Mouse (Mus musculus): Measurements from ENCODE around the gene Rnf151.
"Not testable (repeated sequence)": the region's sequence is repeated elsewhere in the genome, so short reads cannot be mapped to it uniquely, and the experiment has no call there.

The Rnf151 gene

DNA sequence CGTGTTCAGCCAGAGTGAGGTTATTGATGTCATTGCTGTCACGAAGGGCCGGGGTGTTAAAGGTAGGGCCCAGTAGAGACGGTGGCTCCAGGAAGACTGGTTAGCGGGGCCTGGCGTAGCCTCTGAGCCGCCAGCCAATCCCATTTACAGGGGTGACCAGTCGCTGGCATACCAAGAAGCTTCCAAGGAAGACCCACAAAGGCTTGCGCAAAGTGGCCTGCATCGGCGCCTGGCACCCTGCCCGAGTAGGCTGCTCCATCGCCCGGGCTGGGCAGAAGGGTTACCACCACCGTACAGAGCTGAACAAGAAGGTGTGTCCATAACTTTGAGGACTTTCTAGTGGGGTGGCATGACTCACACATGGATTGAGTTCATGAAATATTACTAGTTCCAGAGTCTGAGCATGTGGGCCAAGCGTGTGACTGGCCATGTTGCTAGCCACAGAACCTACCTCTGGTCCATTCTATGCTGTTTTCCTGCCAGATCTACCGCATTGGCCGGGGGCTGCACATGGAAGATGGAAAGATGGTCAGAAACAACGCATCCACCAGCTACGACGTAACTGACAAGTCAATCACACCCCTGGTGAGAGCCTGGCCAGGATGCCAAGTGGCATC lies 15.7 kb upstream of the Rnf151 start:
- DNase-seq (ENCODE audit: extremely low read depth, insufficient read length, low spot score): peak; percentile 40

DNA sequence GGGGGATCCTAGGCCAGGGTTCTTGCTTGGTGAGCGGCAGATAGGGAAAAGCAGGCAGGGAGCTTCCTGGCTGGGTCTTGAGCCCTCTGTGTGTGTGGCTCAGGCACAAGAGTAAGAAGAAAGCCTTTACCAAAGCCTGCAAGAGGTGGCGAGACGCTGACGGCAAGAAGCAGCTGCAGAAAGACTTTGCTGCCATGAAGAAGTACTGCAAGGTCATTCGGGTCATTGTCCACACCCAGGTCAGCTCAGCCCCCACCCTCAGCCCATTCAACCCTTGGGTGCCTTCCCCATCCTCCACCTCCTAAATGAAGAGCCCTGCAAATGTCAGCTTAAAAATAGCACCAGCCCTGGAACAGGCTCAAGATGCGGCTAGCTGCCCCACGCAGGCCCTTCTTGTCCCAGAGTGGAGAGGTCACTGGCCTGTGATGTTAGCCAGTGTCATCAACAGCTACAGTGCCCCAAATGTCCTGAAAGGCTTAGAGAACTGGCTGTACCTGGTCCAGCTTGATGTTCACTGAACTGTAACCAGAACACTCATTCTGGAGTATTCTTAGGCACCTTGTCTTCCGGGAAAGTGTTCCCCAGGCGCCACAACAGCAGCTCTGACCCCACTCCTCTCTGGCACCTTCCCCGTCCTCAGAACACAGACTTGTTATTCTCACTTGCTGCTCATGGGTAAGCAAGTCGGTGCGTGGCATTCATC lies 14.5 kb upstream of the Rnf151 start:
- DNase-seq (ENCODE audit: extremely low read depth, insufficient read length, low spot score): no peak

DNA sequence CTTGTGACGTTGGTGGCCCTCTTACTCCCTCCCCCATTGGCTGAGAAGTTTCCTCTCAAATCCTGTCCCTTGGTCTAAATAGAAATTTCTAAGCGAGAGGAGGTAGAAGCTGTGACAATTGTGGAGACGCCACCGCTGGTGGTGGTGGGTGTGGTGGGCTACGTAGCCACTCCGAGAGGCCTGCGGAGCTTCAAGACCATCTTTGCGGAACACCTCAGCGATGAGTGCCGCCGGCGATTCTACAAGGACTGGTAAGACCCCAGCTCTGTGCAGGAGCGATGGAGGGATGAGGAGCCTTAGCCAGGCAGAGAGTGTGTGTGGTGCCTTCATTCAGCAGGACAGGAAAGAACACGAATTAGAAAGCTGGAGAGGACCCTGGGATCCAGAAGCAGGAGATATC lies 12.9 kb upstream of the Rnf151 start:
- no peak for DNase-seq (ENCODE audit: extremely low read depth, insufficient read length, low spot score)

DNA sequence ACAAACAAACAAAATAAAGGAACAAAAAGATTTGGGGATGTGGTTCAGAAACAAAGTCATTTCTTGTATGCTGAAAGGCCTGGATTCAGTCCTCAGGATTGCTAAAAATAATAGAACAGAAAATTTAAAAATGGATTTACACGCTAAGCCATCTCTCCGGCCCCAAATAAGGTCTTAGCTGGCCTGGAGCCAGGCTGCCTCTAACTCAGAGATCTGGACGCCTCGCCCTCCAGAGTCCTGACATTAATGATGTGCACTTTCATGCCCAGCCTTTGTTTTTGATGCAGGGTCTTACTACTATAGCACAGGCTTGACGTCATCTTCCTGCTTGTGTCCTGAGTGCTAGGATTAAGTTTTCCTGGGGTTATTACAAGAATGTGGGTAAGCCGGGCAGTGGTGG lies 11.2 kb upstream of the Rnf151 start:
- no peak for DNase-seq (ENCODE audit: extremely low read depth, insufficient read length, low spot score)

DNA sequence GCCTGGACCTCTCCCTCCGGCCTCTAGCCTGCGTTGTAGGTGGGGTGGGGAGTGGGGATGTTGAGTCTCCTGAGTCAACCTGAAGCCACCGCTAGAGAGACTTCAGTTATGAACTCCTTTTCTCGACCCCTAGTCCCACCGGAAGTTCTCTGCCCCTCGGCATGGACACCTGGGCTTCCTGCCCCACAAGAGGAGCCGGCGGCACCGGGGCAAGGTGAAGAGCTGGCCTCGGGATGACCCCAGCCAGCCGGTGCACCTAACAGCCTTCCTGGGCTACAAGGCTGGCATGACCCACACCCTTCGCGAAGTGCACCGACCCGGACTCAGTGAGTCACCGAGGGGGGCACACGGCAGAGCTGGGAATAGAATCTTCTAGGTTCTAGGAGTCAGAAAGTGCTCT lies 10.3 kb upstream of the Rnf151 start:
- DNase-seq (ENCODE audit: extremely low read depth, insufficient read length, low spot score): no peak

DNA sequence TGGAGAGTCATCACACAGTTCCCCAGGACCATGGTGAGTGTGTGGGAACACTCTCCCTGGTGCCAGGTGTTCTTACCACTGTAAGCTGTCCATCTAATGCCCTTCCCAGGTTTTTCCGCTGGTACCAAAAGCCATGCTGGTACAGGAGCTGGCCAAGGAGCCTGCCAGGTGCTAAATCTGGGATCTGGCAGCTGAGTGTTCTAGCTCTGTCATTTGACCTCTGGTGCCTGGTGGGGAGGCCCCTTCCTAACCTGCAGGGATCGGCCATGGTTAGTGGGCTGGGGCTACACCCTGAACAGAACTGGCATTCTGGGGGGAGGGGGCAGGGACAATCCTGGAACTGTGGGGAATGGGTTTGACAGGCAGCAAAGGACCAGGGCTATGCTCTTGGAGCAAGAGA lies 9.8 kb upstream of the Rnf151 start, which contains the start of gene Rpl3l:
Gene Rpl3l (plus strand): TSS at position 203 of the 400 bp plus-strand sequence.
- DNase-seq (ENCODE audit: extremely low read depth, insufficient read length, low spot score): no peak

DNA sequence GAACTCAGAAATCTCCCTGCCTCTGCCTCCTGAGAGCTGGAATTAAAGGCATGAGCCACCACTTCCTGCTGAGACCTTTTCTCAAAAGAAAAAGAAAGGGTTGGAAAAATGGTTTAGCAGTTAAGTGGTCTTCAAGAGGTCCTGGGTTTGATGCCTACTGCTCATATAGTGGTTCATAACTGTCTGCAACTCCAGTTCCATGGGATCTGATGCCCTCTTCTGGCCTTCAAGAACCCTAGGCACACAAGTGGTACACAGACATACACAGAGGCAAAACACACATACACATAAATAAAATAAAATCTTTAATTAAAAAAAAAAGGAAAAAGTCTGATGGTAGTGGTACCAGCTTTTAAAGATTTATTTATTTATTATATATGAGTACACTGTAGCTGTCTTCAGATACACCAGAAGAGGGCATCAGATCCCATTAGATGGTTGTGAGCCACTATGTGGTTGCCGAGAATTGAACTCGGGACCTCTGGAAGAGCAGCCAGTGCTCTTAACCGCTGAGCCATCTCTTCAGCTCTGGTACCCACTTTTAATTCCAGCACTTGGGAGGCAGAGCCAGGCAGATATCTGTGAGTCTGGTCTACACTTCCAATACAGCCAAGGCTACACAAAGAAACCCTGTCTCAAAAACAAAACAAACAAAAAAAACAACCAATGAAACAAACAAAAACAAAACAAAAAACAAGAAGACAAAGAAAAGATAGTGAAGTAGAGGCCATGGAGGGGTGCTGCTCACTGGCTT lies 8.0 kb upstream of the Rnf151 start:
- DNase-seq (ENCODE audit: extremely low read depth, insufficient read length, low spot score): no peak

DNA sequence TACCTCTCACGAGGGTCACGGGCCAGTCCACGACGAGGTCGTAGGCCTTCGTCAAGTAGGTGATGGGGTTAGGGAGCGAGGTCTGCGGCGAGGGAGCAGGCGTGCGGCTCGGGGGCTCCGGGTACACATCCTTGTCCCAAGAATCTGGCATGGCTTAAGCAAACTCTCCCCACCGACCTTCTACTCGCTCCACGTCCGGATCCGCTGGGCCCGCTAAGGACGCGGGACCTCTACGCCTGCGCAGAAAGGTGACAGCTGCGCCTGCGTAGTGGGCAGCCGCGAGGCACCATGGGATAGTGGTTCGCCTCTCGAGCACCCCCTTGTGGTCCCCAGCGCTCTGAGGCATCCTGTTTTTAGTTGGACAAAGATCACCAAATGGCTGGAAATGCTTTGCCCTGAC lies 6.3 kb upstream of the Rnf151 start, which contains the start of gene Ndufb10:
Gene Ndufb10 (minus strand): TSS at position 295 of the 400 bp plus-strand sequence.
- DNase-seq (ENCODE audit: extremely low read depth, insufficient read length, low spot score): peak; percentile 92

DNA sequence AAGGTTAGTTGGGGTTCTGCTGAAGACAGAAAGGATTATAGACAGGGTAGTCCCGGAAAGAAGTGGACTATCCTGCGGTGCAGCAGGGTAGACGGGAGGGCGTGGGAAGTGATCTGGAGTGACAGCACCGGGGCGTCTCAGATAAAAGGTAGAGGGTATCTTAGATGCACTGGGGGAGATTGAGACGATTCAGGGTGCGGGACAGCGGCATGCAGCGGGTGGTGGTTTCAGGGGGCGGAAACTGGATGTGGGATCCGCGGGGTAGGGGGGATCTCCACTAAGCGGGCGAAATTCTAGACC lies 6.0 kb upstream of the Rnf151 start:
- no peak for DNase-seq (ENCODE audit: extremely low read depth, insufficient read length, low spot score)

DNA sequence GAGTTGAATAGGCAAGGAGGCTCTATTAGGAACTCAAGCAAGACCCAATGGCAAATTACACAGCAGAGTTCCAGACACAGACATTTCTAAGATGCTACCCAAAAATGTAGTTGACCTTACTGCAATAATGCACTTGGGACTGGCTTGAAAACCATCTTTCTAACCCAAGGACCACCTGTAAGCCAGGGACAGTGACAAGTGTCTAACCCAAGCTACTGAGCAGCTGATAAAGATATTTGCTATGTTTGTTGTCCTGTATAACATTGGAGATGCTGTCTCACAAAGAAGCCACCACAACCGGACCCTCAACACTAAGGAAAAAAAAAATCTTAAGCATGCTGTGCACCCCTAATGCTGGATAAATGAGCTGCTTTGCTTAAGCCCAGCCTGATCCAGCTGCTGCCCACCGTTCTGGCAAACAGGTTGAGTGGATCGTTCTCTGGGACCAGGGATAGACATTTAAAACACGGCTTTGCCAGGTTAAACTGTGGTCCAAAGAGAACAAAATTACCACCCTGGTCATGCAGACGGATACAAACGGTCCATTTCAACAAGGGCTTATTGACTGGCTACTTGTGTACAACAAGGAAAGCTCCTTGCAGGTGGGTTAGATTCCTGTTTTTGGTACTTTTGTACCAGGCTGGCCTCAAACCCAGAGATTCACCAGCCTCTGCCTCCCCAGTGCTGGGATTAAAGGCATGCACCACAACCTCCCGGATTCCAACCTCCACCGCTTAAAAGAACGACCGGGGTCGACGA lies 5.4 kb upstream of the Rnf151 start:
- no peak for DNase-seq (ENCODE audit: extremely low read depth, insufficient read length, low spot score)

DNA sequence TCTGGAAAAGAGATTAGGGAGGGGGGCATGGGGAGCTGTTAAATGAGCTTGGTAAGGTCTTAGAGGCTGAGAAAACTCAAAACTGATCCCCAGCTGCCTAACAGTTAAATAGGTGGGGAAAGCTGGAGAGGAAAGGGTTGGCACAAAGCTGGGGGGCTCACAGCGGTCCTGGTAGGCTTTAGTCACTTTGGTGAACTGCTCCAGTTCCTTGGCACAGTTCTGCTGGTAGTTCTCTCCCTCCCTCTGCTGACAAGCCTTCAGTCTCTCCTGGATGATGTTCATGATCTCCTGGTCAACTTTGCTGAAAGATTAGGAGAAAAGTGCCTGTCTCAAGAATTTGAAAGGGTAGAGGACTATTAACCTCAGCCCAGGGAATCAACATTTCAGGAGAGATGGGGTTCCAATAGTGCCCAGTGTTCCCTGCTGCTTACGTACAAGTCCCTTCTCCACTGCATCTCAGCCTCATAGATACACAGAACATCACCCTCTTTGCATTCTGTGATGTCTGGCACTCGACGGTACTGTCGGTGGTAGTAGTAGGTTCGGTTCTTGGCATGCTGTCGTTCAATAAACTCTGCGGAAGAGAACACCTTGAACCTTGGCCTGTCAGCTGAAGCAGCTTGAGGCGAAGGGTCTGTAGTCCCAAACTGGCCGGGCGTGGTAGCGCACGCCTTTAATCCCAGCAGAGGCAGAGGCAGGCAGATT lies 4.5 kb upstream of the Rnf151 start:
- peak; percentile 62 for DNase-seq (ENCODE audit: extremely low read depth, insufficient read length, low spot score)

DNA sequence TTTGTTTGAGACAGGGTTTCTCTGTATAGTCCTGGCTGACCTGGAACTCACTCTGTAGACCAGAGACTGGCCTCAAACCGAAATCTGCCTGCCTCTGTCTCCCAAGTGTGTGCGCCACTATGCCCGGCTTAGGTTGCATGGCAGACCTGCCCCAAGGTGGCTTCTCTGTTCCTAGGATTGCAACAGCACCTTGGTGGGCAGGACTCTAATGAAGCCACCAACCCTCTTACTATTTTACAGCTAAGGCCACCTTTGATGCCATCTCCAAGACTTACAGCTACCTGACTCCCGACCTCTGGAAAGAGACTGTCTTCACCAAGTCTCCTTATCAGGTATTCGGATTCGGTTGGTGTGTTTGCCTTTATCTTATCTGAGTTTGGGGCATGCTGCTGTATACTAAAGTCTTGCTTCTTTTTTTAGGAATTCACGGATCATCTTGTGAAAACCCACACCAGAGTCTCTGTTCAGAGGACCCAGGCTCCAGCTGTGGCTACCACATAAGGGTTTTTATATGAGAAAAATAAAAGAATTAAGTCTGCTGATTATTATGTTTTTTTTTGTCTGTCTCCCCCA lies 3.6 kb upstream of the Rnf151 start:
- not testable (repeated sequence) for DNase-seq (ENCODE audit: extremely low read depth, insufficient read length, low spot score)

DNA sequence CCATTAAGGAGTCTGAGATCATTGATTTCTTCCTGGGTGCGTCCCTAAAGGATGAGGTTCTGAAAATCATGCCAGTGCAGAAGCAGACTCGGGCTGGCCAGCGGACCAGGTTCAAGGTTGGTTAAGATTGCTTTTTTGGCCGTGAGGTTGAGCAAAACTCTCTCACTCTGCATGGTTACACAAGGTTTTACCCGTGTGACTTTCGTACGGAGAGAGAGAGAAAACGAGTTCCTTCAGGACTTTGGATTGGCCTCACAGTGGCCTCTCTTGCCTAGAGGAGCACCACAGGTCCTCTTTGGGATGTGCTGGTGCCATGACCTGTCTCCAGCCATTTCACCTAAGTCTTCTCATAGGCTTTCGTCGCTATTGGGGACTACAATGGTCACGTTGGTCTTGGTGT lies 2.8 kb upstream of the Rnf151 start:
- not testable (repeated sequence) for DNase-seq (ENCODE audit: extremely low read depth, insufficient read length, low spot score)

DNA sequence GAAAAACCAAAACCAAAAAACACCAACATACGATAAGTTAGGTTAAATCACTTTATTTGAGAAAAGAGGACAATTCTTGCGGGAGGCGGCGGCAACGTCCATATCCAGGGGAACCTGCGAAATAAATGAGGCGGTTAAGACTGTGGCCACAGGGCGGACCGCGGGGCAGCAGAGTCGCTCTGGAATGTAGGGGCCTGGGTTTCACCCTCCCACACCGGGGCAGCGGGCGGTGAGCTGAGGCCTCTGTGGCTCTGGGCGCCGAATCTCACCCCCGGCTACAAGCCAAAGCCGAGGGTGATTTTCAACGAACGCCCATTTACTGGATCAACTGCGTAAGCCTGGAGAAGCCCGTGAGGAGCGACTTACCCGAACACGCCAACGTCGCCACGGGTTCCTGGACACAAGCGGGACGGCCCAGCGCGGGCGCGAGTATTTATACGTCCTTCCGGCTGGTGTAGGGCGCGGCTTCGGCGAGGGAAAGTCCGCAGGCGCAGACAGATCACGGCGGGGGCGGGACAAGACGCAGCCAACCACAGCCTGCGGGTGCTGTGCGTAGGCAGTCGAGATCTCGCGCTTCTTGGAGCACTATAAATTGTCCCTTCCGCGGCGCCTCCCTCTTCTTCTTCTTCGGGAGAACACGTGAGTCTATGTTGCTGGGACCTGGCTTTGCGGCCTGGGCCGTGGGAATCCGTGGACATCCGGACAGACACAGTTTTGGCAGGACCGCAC lies 1.8 kb upstream of the Rnf151 start:
- peak; percentile 99 for DNase-seq (ENCODE audit: extremely low read depth, insufficient read length, low spot score)

DNA sequence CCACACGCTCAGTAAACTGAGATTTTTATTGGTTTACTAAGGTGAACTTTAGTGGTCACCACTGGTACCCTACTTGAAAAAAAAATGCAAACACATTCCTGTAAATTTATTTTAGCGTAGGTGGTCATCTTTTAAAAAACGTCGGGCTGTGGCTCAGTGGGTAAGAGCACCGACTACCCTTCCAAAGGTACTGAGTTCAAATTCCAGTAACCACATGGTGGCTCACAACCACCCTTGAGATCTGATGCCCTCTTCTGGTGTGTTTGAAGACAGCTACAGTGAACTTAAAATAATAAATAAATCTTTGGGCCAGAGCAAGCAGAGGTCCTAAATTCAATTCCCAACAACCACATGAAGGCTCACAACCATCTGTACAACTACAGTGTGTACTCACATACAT lies 1.1 kb upstream of the Rnf151 start:
- not testable (repeated sequence) for DNase-seq (ENCODE audit: extremely low read depth, insufficient read length, low spot score)

DNA sequence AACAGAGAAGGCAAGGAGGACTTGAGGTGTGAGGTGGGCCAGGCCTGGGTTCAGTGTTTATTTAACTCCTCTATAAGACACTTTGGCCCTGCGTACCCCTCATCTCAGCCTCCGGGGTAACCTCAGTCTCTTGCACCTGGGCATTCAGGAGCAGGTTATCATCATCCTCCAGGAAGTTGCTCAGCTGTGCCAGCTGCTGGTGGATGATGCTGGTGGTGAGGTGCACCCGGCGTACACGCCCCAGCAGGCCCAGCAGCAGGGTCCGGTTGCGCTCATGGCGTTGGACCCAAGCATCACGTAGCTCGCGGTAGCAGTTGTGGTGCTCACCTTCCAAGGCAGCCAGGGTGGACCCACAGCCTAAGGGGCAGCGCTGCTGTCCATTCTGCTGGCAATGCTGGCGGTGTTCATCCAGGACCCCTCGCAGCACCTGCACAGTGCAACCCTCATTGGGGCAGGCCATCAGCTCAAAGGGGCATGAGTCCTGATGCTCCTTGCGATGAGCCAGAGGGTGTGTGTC lies 1.6 kb downstream of the Rnf151 start:
- no peak for DNase-seq (ENCODE audit: extremely low read depth, insufficient read length, low spot score)

DNA sequence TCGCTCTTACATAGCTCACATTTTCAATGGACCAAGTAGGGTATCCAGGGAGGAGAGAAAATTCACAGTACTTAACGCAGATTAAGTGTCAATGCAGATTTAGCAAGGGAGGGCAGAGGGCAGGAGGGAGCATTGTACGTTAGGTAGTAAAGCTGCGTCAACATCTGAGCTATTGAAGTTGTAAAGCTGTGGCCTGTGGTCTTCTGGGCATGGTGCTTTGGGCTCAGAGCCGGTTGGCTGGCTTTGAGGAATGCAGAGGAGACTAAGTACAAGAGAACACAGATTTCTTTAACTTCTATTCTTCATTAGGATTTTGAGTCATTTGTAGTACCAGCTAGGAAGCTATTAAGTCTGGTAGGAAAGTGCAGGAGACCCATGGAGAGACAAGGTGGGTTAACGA lies 2.3 kb downstream of the Rnf151 start:
- no peak for DNase-seq (ENCODE audit: extremely low read depth, insufficient read length, low spot score)

DNA sequence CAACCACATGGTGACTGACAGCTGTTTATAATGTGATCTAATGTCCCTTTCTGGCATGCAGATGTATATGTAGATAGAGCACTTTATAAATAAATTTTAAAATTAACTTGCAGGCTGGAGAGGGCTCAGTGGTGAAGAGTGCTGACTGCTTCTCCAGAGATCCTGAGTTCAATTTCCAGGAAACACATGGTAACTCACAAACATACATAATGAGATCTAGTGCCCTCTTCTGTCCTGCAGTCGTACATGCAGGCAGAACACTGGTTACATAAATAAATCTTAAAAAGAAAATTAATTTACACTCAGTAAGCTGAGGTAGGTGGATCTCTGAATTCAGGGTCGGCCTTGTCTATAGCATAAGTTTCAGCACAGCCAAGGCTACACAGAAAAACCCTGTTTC lies 9.2 kb downstream of the Rnf151 start:
- DNase-seq (ENCODE audit: extremely low read depth, insufficient read length, low spot score): peak; percentile 45

DNA sequence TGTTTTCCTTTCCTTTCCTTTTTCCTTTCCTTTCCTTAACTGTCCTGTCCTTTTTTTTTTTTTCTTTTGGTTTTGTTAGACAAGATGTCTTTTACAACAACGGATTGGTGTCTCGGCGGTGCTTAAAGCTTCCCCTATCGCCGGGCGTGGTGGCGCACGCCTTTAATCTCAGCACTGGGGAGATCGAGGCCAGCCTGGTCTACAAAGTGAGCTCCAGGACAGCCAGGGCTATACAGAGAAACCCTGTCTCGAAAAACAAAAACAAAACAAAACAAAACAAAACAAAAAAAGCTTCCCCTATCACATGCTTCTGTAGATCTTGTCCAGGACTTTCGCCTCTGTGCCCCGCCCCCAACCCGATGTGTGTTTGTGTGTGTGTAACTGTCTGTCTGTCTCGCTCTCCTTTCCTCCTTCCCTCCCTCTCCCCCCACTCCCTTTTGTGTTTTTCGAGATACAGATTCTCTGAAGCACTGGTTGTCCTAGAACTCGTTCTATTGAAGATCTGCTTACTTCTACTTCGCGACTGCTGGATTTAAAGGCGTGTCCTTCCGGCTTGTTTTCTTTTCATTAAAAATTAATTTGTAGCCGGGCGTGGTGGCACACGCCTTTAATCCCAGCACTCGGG lies 9.9 kb downstream of the Rnf151 start:
- DNase-seq (ENCODE audit: extremely low read depth, insufficient read length, low spot score): no peak
